Mouse (Mus musculus): ENCODE results near the gene Gm45021.

Gm45021 gene

DNA sequence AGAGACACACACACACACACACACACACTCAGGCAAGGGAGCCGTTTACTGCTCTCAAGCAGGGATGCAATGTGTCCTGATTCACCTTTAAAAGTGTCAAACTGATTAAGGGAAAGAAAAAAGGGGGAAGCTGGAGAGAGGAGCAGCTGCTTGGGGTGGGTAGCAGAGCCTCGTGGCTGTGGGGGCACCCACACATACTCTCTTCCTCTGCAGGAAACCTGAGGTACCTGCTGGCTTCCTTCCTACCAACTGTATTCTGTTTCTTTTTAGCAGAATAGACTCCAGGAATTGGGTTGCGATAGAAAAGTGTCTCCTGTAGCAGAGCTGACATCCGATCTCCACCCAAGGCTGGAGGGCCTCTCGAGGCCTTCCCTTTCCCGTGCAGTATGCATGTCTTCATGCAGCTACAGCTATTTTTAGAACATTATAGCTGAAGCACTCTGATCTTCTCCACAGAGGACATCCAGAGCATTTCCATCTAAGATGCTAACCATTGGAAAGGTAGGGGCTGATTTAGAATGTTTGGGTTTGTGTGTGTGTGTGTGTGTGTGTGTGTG is at the start of gene Gm45021:
Gene Gm45021 (plus strand): TSS at position 417 of the 557 bp plus-strand sequence.
- no peak for ATAC-seq (ENCODE audit: insufficient number of reproducible peaks, low FRiP score, low TSS enrichment)

- ATAC-seq (ENCODE audit: insufficient number of reproducible peaks, low FRiP score, low TSS enrichment), result no peak
These were observed 49.5 kb upstream of the Gm45021 start for GRCm38 (mm10) chr6:48539860-48540259.

DNA sequence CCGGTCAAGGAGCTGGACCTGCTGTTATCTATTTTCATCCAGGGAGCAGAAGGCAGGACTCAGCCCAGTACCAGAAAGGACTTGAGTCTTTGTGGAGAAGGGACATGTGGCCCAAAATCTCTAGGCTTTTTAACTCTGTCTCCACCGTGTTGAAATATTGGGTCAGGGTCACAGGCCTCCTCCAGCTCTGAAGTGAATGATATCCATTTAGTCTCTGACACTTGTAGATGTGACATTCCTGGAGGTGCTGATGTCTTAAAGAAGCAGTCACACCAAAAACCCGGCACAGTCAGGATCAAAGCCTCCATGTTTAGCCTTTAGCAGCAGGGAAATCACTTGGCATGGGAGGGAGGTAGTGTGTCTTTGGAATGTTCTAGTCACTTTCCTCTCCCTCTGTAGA is 48.7 kb upstream of the Gm45021 start:
- no peak for ATAC-seq (ENCODE audit: insufficient number of reproducible peaks, low FRiP score, low TSS enrichment)

- no peak for ATAC-seq (ENCODE audit: insufficient number of reproducible peaks, low FRiP score, low TSS enrichment)
These were observed 47.6 kb upstream of the Gm45021 start for GRCm38 (mm10) chr6:48541560-48542450.

DNA sequence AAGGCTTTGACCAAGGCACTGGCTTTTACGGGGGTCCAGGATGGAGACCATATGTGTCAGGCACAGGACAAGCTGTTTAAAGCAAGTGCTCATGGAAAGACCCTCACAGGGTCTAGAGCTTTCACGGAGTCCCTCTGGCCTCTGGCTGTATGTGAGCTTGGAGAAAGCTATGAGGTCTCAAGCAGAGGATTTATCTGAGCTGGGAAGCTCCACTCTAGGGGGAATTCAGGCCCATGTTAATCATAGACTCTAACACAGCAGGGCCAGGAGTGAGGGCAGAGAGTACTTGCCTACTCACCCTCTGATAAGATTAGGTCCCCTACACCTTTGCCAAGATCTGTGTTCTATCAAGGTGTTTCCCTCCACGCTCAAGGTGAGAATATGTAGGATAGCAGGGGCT is 46.8 kb upstream of the Gm45021 start:
- ATAC-seq (ENCODE audit: insufficient number of reproducible peaks, low FRiP score, low TSS enrichment), result no peak

- no peak for ATAC-seq (ENCODE audit: insufficient number of reproducible peaks, low FRiP score, low TSS enrichment)
These were observed 44.2 kb upstream of the Gm45021 start for GRCm38 (mm10) chr6:48545251-48545650.

GRCm38 (mm10) chr6:48546271-48546670 is 43.1 kb upstream of the Gm45021 start:
- ATAC-seq (ENCODE audit: insufficient number of reproducible peaks, low FRiP score, low TSS enrichment), result no peak

- no peak for ATAC-seq (ENCODE audit: insufficient number of reproducible peaks, low FRiP score, low TSS enrichment)
These were observed 42.6 kb upstream of the Gm45021 start for GRCm38 (mm10) chr6:48546858-48547257.

GRCm38 (mm10) chr6:48548314-48548713 is 41.1 kb upstream of the Gm45021 start:
- no peak for ATAC-seq (ENCODE audit: insufficient number of reproducible peaks, low FRiP score, low TSS enrichment)

- ATAC-seq (ENCODE audit: insufficient number of reproducible peaks, low FRiP score, low TSS enrichment), result no peak
These were observed 36.5 kb upstream of the Gm45021 start for GRCm38 (mm10) chr6:48552918-48553317.

DNA sequence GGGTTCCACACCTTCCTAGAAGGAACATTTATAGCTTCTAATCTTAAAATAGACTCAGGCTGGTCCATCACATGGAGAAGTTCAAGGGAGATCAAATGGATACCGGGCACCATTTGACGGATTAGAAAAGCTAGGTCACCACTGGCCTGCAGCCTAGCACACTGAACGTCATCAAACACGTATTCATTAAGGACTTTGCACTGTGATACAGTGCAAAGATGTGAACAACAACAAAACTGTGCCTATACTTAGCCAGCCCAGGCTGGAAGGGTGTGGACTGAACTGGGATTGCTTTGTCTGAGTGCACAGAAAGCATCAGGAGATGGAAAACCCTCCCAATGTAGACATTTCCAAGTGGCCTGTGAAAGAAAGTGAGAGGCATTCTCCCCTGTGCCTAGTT is 35.6 kb upstream of the Gm45021 start:
- 0 out of 2 replicates have a peak, but pooled peaks have one; percentile 0 for ATAC-seq (ENCODE audit: insufficient number of reproducible peaks, low FRiP score, low TSS enrichment)

DNA sequence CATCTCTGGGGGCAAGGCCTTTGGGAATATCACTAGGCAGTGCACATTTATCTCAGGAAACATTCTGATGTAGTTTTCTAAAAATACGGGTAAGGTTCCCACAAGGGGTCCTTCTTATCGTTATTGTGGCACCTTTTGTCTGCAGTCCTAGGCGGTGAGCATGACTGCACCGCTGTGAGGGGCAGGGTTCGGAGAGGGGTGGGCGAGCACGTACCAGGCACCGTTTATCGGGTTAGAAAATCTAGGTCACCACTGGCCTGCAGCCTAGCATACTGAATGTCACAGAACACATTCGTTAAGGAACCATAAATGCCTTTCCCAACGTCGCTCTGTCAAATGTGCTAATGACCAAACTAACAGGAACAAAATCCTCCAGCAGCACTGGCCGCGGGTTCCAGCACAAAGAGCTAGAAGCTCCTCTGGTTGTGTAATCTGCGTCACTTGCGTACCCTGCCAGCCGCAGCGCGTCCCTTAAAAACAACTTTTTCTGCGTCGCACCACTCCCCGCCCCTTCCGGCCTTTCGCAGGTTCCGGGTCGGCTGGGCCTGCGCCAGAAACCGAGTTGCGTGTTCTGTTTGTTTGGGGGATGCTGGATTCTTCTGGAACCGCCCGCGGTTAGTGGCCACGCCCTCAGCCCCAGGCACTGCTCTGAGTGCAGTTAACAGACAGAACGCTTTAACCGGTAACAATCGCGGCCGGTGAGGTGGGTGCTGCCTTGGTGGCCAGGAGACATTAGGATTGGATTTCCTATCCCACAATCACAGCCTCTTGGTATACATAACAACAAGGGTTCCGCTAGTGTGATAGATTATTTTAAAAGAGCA is 34.9 kb upstream of the Gm45021 start, which contains the start of gene Lrrc61:
Gene Lrrc61 (plus strand): TSS at position 517 of the 824 bp plus-strand sequence.
- peak; percentile 82 for ATAC-seq (ENCODE audit: insufficient number of reproducible peaks, low FRiP score, low TSS enrichment)

DNA sequence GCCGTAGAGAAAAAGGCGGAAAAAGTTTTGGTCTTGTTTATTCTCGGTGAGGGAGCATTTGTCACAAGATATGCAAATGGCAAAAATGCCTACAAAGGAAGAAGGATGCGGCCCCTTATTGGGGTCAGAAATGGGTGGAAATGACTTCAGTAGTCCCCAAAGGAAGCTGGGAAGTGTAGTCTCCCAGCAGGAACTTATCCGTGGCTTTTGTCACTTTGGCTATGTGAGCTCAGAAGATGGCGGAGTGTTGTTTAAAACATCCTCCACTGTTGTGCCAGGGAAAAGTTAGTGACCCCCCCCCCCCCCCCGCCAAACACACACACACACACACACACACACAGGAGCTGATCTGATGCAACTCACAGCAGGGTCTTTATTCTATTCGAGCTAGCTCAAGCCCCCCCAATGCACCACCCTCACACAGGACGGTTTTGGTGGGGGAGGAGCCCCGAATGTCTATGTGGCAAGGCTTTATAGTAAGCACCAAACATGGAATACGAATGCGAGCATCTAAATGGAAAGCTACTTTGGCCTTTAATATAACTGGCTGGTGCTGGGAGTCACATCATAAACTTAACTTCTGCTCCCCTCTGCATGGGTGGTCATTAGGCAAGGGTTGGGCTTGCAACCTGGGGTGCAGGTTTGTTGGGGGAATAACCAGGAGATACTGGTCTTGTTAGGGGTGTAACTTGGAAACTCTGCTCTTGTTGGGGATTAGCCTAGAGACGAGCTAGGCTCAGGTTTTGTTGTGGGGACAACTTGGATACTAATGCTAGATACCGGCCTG is 34.1 kb upstream of the Gm45021 start:
- peak; percentile 83 for ATAC-seq (ENCODE audit: insufficient number of reproducible peaks, low FRiP score, low TSS enrichment)

DNA sequence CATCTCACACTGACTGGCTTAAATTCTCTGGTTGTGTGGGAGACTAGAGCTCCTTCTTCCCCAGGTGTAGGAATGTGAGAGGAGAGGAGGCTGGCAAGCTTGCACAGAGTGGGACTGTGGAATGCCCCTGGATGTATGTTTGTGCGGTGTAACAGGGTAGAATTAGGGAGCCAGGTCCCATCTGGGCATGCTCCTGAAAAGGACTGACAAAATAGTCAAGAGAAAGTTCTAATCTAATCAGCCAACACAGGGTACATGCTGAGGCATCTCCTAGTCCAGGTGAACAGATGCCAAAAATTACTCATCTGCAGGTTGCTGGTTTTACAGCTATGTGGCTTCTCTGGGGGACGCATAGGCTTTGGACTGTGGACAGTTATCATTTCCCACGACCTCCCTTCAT is 33.5 kb upstream of the Gm45021 start:
- no peak for ATAC-seq (ENCODE audit: insufficient number of reproducible peaks, low FRiP score, low TSS enrichment)

DNA sequence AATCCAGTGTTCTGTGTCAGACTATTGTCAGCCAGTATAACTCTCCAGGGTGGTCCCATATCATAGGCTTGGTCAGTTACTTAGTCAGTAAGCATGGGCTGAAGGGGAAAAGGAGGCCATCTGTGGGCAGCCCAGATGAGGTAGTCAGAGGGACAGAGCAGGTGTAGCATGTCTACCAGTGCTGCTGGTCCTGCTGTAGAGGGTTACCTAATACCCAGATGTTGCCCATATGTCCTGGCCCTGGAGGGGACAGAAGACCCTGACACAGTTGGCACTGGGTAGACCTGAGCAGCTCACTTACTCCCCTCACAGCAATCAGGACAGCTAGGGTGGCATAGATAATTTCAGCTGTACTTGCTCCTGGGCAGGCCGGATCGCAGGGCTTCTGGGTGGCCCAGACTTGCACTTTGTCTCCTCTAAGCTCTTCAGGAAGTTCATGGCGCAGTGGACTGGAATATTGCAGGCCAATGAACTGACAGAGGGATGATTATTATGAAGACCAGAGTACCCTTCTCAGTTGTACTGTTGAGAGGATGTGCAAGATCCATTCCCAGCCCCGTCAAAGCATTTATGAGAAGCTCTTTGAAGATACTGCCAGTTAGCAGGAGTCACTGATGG is 23.6 kb upstream of the Gm45021 start:
- no peak for ATAC-seq (ENCODE audit: insufficient number of reproducible peaks, low FRiP score, low TSS enrichment)

DNA sequence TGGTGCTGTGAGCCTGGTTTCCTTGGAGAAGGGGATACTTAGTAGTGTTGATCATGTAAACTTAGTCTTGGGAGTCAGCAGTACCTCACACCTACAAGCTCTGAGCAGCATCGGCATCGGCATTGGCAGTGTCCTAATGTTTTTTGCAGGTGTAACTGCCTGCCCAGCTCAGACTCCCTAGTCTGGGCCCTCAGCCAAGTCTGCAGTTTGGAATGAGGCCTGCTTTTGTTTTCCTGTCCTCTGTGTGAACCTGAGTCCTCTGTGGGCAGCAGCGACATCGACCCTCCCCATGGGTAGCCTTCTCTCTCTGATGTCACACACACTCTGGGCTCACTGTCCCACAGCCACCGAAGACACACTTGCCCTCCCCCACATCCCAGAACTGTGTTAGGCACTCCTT is 23.1 kb upstream of the Gm45021 start:
- no peak for ATAC-seq (ENCODE audit: insufficient number of reproducible peaks, low FRiP score, low TSS enrichment)

- ATAC-seq (ENCODE audit: insufficient number of reproducible peaks, low FRiP score, low TSS enrichment), result peak; percentile 72
These were observed 21.1 kb upstream of the Gm45021 start for GRCm38 (mm10) chr6:48568036-48568984.

DNA sequence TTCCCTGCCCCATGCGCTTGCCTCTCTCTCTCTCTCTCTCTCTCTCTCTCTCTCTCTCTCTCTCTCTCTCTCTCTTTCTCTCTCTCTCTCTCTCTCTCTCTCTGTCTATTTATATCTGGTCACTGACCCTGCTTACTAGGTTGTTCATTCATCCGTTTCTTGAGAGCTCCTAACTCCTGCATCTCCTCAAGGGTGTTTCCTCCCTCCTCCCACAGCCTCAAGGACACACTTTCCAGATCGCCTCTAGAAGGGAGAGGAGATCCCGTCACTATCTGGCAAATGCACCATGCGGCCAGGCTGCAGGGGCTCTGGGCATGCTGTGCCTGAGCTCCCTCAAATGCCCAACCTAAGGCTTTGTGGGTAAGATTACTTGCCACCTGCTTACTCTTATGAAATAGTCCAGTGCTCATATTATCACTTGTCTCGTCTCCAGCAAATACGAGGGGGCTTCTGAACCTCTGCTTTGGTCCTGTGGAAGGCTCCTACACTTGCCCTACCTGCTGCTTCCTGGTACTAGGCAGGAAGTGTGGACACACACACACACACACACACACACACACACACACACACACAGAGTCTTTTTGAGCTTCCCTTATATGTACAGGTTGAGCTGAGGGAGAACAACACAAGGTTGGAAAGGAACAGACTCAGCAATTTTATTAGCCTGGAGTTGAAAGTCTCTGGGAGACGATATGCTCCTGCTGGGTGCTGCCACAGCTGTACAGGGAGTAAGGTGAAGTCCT is 20.2 kb upstream of the Gm45021 start:
- no peak for ATAC-seq (ENCODE audit: insufficient number of reproducible peaks, low FRiP score, low TSS enrichment)

Data from cerebellum, adult (tissue).